Mouse (Mus musculus) midbrain, embryonic 12.5 days (tissue): ENCODE results near the gene Cox4i2. TPM values are rescaled to one million over a fixed set of nuclear protein-coding genes. Genes with fewer than 3 reads are reported as not detected.

Experiments used
- ATAC-seq: fragments of 200-750 bp; cut with Nextera tagmentation; 2 replicates; pipeline ENCODE4 v1.8.0; 2017; ENCODE audit warnings: low read depth, moderate TSS enrichment, moderate library complexity; ENCODE audit not compliant: low FRiP score
- H3K27ac ChIP-seq: fragments of 300-500 bp; sonication (generic); replicated peaks from 2 replicates; pipeline ENCODE4 v1.5.1; 2016; ENCODE audit warnings: mild to moderate bottlenecking
- H3K27me3 ChIP-seq: fragments of 300-500 bp; sonication (generic); 2 replicates; pipeline ENCODE4 v1.6.1; 2016; ENCODE audit warnings: mild to moderate bottlenecking
- H3K36me3 ChIP-seq: fragments of 300-500 bp; sonication (generic); 2 replicates; pipeline ENCODE4 v1.6.1; 2016
- H3K4me1 ChIP-seq: fragments of 300-500 bp; sonication (generic); 2 replicates; pipeline ENCODE4 v1.6.1; 2016
- H3K4me2 ChIP-seq: fragments of 300-500 bp; sonication (generic); replicated peaks from 2 replicates; pipeline ENCODE4 v1.6.1; 2016; ENCODE audit warnings: mild to moderate bottlenecking, moderate library complexity
- H3K4me3 ChIP-seq: fragments of 300-500 bp; sonication (generic); 2 replicates; pipeline ENCODE4 v1.5.1; 2016; ENCODE audit warnings: mild to moderate bottlenecking
- H3K9ac ChIP-seq: fragments of 300-500 bp; sonication (generic); replicated peaks from 2 replicates; pipeline ENCODE4 v1.6.1; 2016; ENCODE audit warnings: mild to moderate bottlenecking, moderate library complexity
- H3K9me3 ChIP-seq: fragments of 300-500 bp; sonication (generic); 2 replicates; pipeline ENCODE4 v1.6.1; 2016; ENCODE audit warnings: mild to moderate bottlenecking
- WGBS: fragments of 180-500 bp; shearing (Covaris S2); methylation state at CpG from one replicate; pipeline ENCODE4 v1.1.7; 2016; 5-methylcytosine and 5-hydroxymethylcytosine counted together
- polyA plus RNA-seq: library from polyadenylated mRNA; unstranded; fragments of >200 nt; fragmentation: Nextera tagmentation; extraction: Ambion mirVana; gene quantifications from 2 replicates; pipeline ENCODE4 v1.2.1, GENCODE M21; 2016

Gene Cox4i2
- 3.2 and 3.9 TPM in 2 replicates for polyA plus RNA-seq

DNA sequence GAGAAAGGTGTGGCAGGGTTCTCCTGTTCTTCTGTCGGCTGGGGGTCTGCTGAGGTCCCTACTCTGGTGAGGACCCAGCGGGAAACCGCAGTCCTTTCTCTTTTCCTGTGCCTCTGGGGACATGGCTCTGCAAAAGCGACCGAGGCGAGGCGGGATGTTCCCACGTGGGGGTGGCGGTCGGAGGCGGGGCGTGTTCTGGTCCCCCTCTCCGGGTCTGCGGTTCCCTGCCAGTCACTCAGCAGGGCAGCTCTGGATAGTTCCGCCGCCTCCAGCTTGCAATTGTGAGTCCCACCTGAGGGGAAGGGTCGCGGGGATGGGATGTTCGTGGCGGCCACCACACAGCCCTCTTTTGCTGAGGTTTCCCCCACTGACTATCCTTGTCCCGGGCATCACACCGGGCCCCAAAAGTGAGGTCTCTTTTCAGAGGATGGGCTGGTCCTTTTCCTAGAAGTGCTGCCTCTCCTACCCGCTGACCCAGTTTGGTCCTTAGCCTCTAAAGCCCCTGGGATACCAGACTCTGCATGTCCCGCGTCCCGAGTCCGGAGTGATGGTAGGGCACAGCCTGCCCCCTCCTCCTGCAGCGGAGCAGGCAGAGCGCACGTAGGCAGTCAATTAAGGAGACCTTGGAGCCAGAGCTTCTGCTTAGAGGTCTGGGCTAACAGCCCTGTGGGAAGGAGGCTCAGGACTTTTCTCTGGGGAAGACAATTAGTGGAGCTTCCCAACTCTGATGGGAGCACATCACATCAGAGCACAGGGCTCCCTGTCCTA is at the start of gene Cox4i2:
Cox4i2 (plus strand) TSS at position 230 of the 768 bp plus-strand sequence.
- peak within 1 kb of the TSS; percentile 46 for H3K4me2 ChIP-seq
- no peak within 1 kb of the TSS for H3K9ac ChIP-seq
- H3K27ac ChIP-seq: no peak within 1 kb of the TSS
- no peaks in the 10 kb centered on the region for H3K9me3 ChIP-seq
- 0 out of 2 replicates have a peak, but pooled peaks have one; percentile 41 for ATAC-seq
- peaks cover 13% of the 10 kb centered on the region for H3K4me1 ChIP-seq
- H3K27me3 ChIP-seq: peaks cover 17% of the 10 kb centered on the region
- no peaks in the 10 kb centered on the region for H3K36me3 ChIP-seq
- peak within 1 kb of the TSS; percentile 20; the same call in 1 of the 2 replicates for H3K4me3 ChIP-seq
- 3% methylated on average over 30 of the region's 30 CpGs for WGBS

DNA sequence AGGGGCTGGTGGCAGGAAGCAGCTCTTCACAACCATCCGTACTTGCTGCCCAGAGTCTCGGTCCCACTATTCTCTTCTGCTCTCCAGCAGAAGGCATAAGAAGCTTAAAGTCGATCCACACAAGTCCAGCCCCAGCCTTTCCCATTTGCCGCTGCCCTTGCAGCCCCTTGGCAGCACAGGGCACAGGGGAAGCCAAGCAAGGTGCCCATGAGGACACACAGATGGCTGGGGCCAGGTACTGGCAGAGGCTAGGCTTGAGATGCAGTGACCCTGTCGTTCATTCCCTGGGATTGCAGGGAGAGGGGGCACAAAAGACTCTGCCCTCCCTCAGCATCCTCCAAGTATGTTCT is 49.7 kb upstream of the Cox4i2 start:
- ATAC-seq: no peak
- 91% methylated on average over 5 of the region's 5 CpGs for WGBS
- peaks cover 69% of the 10 kb centered on the region for H3K36me3 ChIP-seq
- H3K4me3 ChIP-seq: no peak overlapping the region
- H3K4me2 ChIP-seq: no peak overlapping the region
- no peak overlapping the region; the same call in 1 of the 2 replicates for H3K9ac ChIP-seq
- H3K27ac ChIP-seq: no peak overlapping the region
- peaks cover 32% of the 10 kb centered on the region for H3K4me1 ChIP-seq
- H3K9me3 ChIP-seq: no peaks in the 10 kb centered on the region
- no peaks in the 10 kb centered on the region for H3K27me3 ChIP-seq

DNA sequence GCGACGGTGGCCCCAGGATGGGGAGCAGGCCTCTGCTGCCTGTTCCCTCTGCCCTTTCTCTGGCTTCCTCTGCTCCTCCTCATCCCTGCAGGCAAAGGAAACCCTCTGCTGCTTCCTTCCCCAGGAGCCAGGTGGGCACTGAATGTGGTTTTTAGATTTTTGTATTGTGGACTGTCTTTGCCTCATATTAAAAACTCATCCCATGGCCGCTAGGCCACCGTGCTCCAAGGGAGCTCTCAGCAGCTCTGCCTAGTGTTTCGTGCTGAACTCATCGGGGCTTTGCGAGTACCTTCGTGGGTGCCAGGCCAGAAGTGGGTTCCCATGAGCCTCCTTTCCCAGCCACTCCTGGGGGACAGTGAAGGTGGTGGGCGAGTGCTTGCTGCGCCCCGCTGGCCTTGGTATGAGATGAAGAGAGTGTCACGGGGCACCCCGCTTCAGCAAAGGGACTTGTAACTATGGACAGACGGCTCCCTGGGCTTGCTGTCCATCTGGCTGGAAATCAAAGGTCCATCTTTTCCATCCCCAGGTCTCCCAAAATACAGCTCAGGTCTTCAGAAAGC is 49.1 kb upstream of the Cox4i2 start:
- Histone ChIP-seq H3K4me1 (peaks cover 32% of the 10 kb centered on the region), H3K36me3 (peaks cover 62% of the 10 kb centered on the region), H3K27me3 (no peaks in the 10 kb centered on the region), H3K4me2 (no peak overlapping the region), H3K9ac (no peak overlapping the region), H3K9me3 (no peaks in the 10 kb centered on the region), H3K27ac (no peak overlapping the region), H3K4me3 (no peak overlapping the region)
- no peak for ATAC-seq
- 91% methylated on average over 14 of the region's 14 CpGs for WGBS

DNA sequence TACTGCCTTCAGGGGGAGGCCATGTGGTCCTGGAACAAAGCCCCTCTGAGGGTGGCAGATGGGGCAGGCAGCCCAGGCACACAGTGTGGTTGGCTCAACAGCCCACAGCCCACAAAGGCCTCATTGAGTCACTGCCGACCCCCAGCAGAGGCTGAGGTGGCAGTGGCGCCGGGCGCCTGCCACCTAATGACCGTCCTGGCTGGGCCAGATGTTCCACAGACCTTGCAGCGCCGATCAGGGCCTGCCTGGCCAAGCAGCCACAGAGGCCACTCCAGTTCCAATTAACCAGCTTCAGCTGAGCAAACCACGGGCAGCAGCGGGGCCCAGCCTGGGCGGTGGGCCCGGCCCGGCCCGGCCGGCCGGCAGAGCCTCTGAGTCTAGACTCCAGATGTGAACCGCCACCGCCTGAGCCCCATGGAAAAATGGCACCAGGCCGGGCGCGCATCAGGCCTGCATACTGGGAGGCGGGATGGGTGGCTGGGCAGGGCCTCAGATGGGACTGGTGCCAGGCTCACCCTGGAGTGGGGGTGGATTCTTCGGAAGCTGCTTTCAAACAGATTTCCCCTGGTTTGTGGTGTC is 47.9 kb upstream of the Cox4i2 start:
- H3K27me3 ChIP-seq: no peaks in the 10 kb centered on the region
- no peaks in the 10 kb centered on the region for H3K9me3 ChIP-seq
- no peak overlapping the region for H3K4me2 ChIP-seq
- peaks cover 50% of the 10 kb centered on the region for H3K36me3 ChIP-seq
- peak; percentile 31 for ATAC-seq
- WGBS: 85% methylated on average over 22 of the region's 22 CpGs
- no peak overlapping the region; the same call in 1 of the 2 replicates for H3K9ac ChIP-seq
- H3K27ac ChIP-seq: peak overlapping the region; percentile 71
- no peak overlapping the region for H3K4me3 ChIP-seq
- peaks cover 32% of the 10 kb centered on the region for H3K4me1 ChIP-seq

GRCm38 (mm10) chr2:152707186-152707585 is 46.8 kb upstream of the Cox4i2 start:
- peak overlapping the region; percentile 60 for H3K9ac ChIP-seq
- no peak; the same call in 1 of the 2 replicates for ATAC-seq
- H3K9me3 ChIP-seq: no peaks in the 10 kb centered on the region
- WGBS: 34% methylated on average over 7 of the region's 7 CpGs
- no peaks in the 10 kb centered on the region for H3K27me3 ChIP-seq
- H3K4me2 ChIP-seq: peak overlapping the region; percentile 57
- H3K4me1 ChIP-seq: peaks cover 32% of the 10 kb centered on the region
- H3K4me3 ChIP-seq: peak overlapping the region; percentile 41
- peak overlapping the region; percentile 71 for H3K27ac ChIP-seq
- peaks cover 39% of the 10 kb centered on the region for H3K36me3 ChIP-seq

- Histone ChIP-seq H3K4me2 (peak overlapping the region; percentile 57), H3K27ac (peak overlapping the region; percentile 71), H3K9ac (peak overlapping the region; percentile 60), H3K36me3 (peaks cover 35% of the 10 kb centered on the region), H3K4me3 (peak overlapping the region; percentile 41), H3K4me1 (peaks cover 32% of the 10 kb centered on the region), H3K9me3 (no peaks in the 10 kb centered on the region), H3K27me3 (no peaks in the 10 kb centered on the region)
- ATAC-seq: peak; percentile 94
- 4% methylated on average over 30 of the region's 31 CpGs for WGBS
These were observed 46.3 kb upstream of the Cox4i2 start for GRCm38 (mm10) chr2:152707627-152708026.

DNA sequence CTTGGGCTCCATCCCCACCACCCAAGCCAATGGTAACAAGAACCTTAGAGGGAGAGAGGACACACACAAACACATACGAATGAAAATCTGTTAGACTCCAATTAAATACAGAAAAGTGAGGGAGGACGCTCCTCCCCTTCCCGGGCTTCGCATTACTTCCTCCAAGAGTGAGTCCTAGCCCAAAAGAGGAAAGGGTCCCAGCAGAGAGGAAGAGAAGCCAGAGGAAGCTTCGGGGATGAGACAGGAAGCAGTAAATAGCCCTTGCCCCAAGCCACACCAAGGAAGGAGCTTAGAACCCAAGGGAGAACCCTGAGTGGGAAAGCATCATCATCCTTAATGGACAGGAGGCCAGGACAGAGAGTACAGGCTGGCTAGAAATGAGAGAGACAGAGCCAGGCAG is 44.9 kb upstream of the Cox4i2 start:
- no peaks in the 10 kb centered on the region for H3K9me3 ChIP-seq
- no peak overlapping the region for H3K4me2 ChIP-seq
- no peak overlapping the region for H3K4me3 ChIP-seq
- H3K36me3 ChIP-seq: peaks cover 20% of the 10 kb centered on the region
- ATAC-seq: no peak
- no peak overlapping the region for H3K9ac ChIP-seq
- WGBS: 95% methylated on average over 5 of the region's 5 CpGs
- no peaks in the 10 kb centered on the region for H3K27me3 ChIP-seq
- peaks cover 32% of the 10 kb centered on the region for H3K4me1 ChIP-seq
- H3K27ac ChIP-seq: no peak overlapping the region

DNA sequence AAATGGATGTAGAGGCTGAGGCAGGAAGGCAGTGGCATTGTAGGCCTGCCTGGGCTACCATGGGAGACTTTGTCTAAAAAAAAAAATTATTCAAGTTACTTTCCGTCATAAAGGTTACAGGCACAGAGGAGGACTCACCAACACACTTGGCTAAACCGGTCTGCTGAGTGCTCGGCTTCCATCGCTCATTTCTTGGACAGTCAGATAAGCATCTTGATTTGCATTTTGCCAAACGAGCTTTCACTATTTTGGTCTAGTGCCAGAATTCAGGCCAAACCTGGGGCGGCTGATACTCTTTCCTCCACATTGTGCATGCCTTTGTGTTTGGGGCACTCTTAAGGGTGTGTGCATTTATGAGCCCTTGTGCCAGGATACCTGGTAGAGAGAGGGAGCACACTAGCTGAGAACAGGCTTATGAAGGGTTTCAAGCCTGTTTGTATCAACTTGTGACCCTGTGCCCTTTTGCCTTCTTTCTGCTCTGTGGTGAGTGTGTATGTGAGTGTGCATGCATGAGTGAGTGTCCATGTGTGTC is 37.7 kb upstream of the Cox4i2 start:
- Histone ChIP-seq H3K4me1 (peaks cover 19% of the 10 kb centered on the region), H3K9me3 (no peaks in the 10 kb centered on the region), H3K4me3 (no peak overlapping the region), H3K9ac (no peak overlapping the region), H3K27ac (no peak overlapping the region), H3K27me3 (no peaks in the 10 kb centered on the region), H3K36me3 (no peaks in the 10 kb centered on the region; the same call in 1 of the 2 replicates), H3K4me2 (no peak overlapping the region)
- 83% methylated on average over 6 of the region's 6 CpGs for WGBS
- no peak for ATAC-seq

DNA sequence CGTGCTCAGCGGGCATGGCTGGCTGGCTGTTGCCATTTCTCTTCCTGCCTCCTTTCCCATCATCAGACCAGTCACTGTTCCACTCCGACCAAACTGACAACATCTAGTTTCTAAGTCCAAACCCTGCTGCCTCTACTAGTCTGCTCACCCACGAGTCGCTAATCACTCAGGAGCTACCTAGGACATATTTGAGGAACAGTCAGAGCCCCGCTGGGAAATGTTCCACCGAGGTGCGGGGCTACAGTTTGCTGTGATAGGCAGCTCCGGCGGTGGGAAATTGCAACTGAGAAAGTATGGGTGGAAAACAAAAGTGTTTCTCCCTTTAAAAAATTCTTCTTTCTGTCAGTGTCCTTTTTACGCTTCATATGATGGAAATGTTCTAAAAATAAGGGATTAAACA is 36.3 kb upstream of the Cox4i2 start:
- WGBS: 46% methylated on average over 11 of the region's 11 CpGs
- H3K4me3 ChIP-seq: no peak overlapping the region

GRCm38 (mm10) chr2:152718076-152718475 is 35.9 kb upstream of the Cox4i2 start:
- no peak overlapping the region for H3K4me3 ChIP-seq
- no peak overlapping the region for H3K9ac ChIP-seq
- H3K36me3 ChIP-seq: no peaks in the 10 kb centered on the region; the same call in 1 of the 2 replicates
- H3K4me1 ChIP-seq: peaks cover 19% of the 10 kb centered on the region
- peak overlapping the region; percentile 65 for H3K27ac ChIP-seq
- ATAC-seq: peak; percentile 93
- WGBS: 14% methylated on average over 6 of the region's 6 CpGs
- H3K4me2 ChIP-seq: peak overlapping the region; percentile 26; the same call in 1 of the 2 replicates
- 0 out of 2 replicates have a peak, but pooled peaks cover 4% of the 10 kb centered on the region for H3K27me3 ChIP-seq
- no peaks in the 10 kb centered on the region for H3K9me3 ChIP-seq

More for the DNA sequence above, 36.3 kb upstream of the Cox4i2 start:
- H3K36me3 ChIP-seq: no peaks in the 10 kb centered on the region; the same call in 1 of the 2 replicates
- no peaks in the 10 kb centered on the region for H3K27me3 ChIP-seq
- H3K4me1 ChIP-seq: peaks cover 19% of the 10 kb centered on the region
- H3K9me3 ChIP-seq: no peaks in the 10 kb centered on the region
- no peak for ATAC-seq
- H3K27ac ChIP-seq: peak overlapping the region; percentile 65
- H3K9ac ChIP-seq: no peak overlapping the region
- peak overlapping the region; percentile 26; the same call in 1 of the 2 replicates for H3K4me2 ChIP-seq

DNA sequence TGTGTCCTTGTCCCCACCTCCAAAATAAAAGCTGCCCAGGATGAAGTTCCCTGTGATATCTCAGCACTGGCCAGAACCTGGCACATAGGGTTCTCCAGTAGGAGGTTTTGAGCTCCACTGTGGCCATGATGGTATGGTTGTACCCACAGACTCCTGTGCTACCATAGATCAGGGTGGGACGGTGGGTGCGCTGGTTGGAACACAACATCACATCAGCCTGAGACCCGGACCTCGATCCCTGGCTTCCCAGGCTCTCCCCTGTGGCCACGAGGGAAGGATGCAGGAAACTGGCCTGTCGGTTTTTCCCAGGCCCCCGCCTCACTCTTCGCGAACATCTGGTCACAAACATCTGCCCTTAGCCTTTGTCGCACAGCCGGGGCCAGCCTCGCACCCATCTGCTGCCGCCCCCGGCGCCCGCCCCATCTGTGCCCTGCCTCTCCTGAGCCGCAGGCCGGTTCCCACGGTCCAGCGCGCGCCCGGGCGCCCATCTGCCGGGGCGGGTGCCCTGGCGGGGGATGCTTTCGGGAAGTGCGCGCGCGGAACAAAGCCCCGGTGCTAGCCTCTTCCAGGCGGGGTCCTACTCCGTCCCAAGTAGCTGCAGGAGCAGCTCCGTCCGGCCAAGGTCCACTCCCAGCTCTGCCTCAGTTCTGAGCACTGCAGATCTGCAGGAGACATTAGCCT is 30.2 kb upstream of the Cox4i2 start:
- Histone ChIP-seq H3K36me3 (no peaks in the 10 kb centered on the region), H3K27ac (peak overlapping the region; percentile 46; the same call in 1 of the 2 replicates), H3K27me3 (peaks cover 18% of the 10 kb centered on the region), H3K9me3 (no peaks in the 10 kb centered on the region), H3K9ac (peak overlapping the region; percentile 50; the same call in 1 of the 2 replicates), H3K4me3 (peak overlapping the region; percentile 37), H3K4me2 (peak overlapping the region; percentile 58), H3K4me1 (peaks cover 22% of the 10 kb centered on the region)
- ATAC-seq: peak; percentile 87
- WGBS: 3% methylated on average over 37 of the region's 37 CpGs
